ENCODE assay signal across 9 mouse cellular contexts in the genomic region with DNA sequence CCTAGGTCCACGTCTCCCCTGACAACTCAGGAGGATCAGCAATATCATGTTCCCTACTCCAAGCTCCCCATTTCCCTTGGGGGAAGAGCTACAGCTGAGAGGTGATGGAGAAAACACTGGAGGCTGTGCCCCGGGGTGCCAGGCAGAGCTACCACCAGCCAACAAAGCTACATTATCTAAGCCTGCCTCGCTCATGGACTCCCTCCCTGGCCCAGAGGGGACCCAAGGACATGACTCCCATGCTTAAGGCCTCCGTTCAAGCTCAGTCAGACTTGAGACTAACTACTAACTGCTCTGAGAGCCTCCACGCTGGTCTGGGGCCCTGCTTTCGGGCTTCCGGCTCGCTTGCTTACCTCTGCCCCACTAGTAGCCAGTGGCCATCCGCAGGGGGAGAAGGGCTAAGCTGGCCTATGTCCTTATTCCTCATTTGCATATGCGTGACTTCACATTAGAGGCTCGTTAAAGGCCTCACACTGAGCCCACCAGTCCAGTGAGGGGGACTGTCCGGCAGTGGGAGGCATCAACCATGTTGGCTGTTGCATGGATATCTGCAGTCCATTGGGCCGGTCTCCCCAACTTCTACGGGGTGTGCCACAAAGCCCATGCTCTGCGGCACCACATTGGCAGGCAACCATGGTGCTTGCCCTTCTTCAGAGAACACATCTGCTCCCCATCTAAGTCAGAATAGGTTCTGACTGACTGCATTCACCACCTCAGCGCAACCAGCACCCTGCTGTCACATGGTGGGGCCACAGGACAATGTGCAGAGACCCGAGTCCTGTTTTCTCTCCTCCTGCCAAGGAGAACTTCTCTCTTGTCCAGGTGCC. TPM values are rescaled to one million over a fixed set of nuclear protein-coding genes. Genes with fewer than 3 reads are reported as not detected.
DNase-seq lines count a peak whose midpoint lies in the region; ATAC-seq and TF ChIP-seq lines count a peak whose summit lies in the region.
"Had no signal": no experiment of that assay in that cellular context is flagged by ENCODE, and none has a peak within 500 bp of the region (broad histone marks: within the 10 kb centered on the region; RNA-seq: fewer than 3 reads in every experiment).

No protein-coding gene starts in this region.

- ATAC-seq in liver, embryonic 11.5 days (replicated peaks; ENCODE audit: low FRiP score) = no peak
- no peak for ATAC-seq in intestine, embryonic 16.5 days
- ATAC-seq in neural tube, embryonic 13.5 days (ENCODE audit: low read depth) = no peak

- no peak for TF ChIP-seq POLR2A in cerebellum, adult 2 months (IDR thresholded peaks at IDR 0.05; ENCODE audit: borderline replicate concordance, insufficient read depth, low read length)

- no peak for TF ChIP-seq CTCF in cerebellum, adult 2 months (IDR thresholded peaks at IDR 0.05; ENCODE audit: borderline replicate concordance, insufficient read depth, low read depth, low read length)

- no peaks in the 10 kb centered on the region; the same call in 1 of the 2 replicates for H3K36me3 ChIP-seq in liver, embryonic 11.5 days (ENCODE audit: control insufficient read depth, insufficient read depth, low read length)
- H3K36me3 ChIP-seq in intestine, embryonic 16.5 days (ENCODE audit: control insufficient read depth, insufficient read depth, low read length) = no peaks in the 10 kb centered on the region
- H3K36me3 ChIP-seq in neural tube, embryonic 13.5 days = 0 out of 2 replicates have a peak, but pooled peaks cover 13% of the 10 kb centered on the region

- H3K4me3 ChIP-seq in cerebellum, adult 2 months (replicated peaks; ENCODE audit: insufficient read depth, low read depth, low read length) = peak overlapping the region; percentile 26
- no peak overlapping the region for H3K4me3 ChIP-seq in liver, embryonic 11.5 days (ENCODE audit: low read depth, low read length)
- H3K4me3 ChIP-seq in intestine, embryonic 16.5 days (ENCODE audit: low read length) = no peak overlapping the region
- peak overlapping the region; percentile 100; the same call in 1 of the 2 replicates for H3K4me3 ChIP-seq in neural tube, embryonic 13.5 days

- peaks cover 51% of the 10 kb centered on the region for H3K4me1 ChIP-seq in cerebellum, adult 2 months (ENCODE audit: control insufficient read depth, insufficient read depth, low read length)
- peaks cover 29% of the 10 kb centered on the region for H3K4me1 ChIP-seq in liver, embryonic 11.5 days (replicated peaks; ENCODE audit: control insufficient read depth, insufficient read depth, low read length)
- peaks cover 49% of the 10 kb centered on the region for H3K4me1 ChIP-seq in intestine, embryonic 16.5 days (ENCODE audit: control insufficient read depth, insufficient read depth, low read length)
- H3K4me1 ChIP-seq in neural tube, embryonic 13.5 days (replicated peaks) = peaks cover 81% of the 10 kb centered on the region

- H3K9ac ChIP-seq in liver, embryonic 11.5 days (ENCODE audit: low read depth, low read length) = no peak overlapping the region
- peak overlapping the region; percentile 23; the same call in 1 of the 2 replicates for H3K9ac ChIP-seq in intestine, embryonic 16.5 days (ENCODE audit: low read depth, low read length)
- H3K9ac ChIP-seq in neural tube, embryonic 13.5 days = peak overlapping the region; percentile 55

- DNase-seq in cerebellum, adult 2 months = no peak
- no peak for DNase-seq in cerebellum, postnatal 4 days (ENCODE audit: low spot score in 2 of 2)
- DNase-seq in liver, embryonic 11.5 days (ENCODE audit: low spot score) = no peak
- no peak for DNase-seq in liver
- DNase-seq in urinary bladder, postnatal 25 days (ENCODE audit: low spot score) = no peak
- no peak for DNase-seq in urinary bladder, postnatal 36 days (ENCODE audit: low spot score in 2 of 2)
- DNase-seq: right cerebral cortex, postnatal 14 days had no signal

- H3K9me3 ChIP-seq in liver, embryonic 11.5 days (ENCODE audit: control insufficient read depth, low read length) = no peaks in the 10 kb centered on the region
- no peaks in the 10 kb centered on the region for H3K9me3 ChIP-seq in intestine, embryonic 16.5 days (ENCODE audit: control insufficient read depth, low read length)
- no peaks in the 10 kb centered on the region for H3K9me3 ChIP-seq in neural tube, embryonic 13.5 days

- 0 out of 2 replicates have a peak overlapping the region, but pooled peaks have one; percentile 5 for H3K4me2 ChIP-seq in liver, embryonic 11.5 days
- H3K4me2 ChIP-seq in intestine, embryonic 16.5 days (ENCODE audit: low read depth, low read length) = no peak overlapping the region
- H3K4me2 ChIP-seq in neural tube, embryonic 13.5 days = peak overlapping the region; percentile 99

- H3K27me3 ChIP-seq in cerebellum, adult 2 months (ENCODE audit: control insufficient read depth, insufficient read depth, low read length) = no peaks in the 10 kb centered on the region
- no peaks in the 10 kb centered on the region for H3K27me3 ChIP-seq in liver, embryonic 11.5 days (replicated peaks; ENCODE audit: control insufficient read depth, insufficient read depth, low read length)
- H3K27me3 ChIP-seq in intestine, embryonic 16.5 days (replicated peaks; ENCODE audit: control insufficient read depth, insufficient read depth, low read length) = no peaks in the 10 kb centered on the region
- no peaks in the 10 kb centered on the region for H3K27me3 ChIP-seq in neural tube, embryonic 13.5 days

- H3K27ac ChIP-seq in cerebellum, adult 2 months (ENCODE audit: insufficient read depth, low read length) = peak overlapping the region; percentile 41
- peak overlapping the region; percentile 22; the same call in 1 of the 2 replicates for H3K27ac ChIP-seq in liver, embryonic 11.5 days (ENCODE audit: low read depth, low read length)
- H3K27ac ChIP-seq in intestine, embryonic 16.5 days (ENCODE audit: low read length) = no peak overlapping the region; the same call in 1 of the 2 replicates
- H3K27ac ChIP-seq in neural tube, embryonic 13.5 days (replicated peaks) = 0 out of 2 replicates have a peak overlapping the region, but pooled peaks have one; percentile 46

- WGBS in cerebellum, adult 2 months = 19% methylated on average over 17 of the region's 17 CpGs
- 80% methylated on average over 17 of the region's 17 CpGs for WGBS in liver, embryonic 11.5 days
- WGBS in intestine, embryonic 16.5 days = 81% methylated on average over 17 of the region's 17 CpGs
- WGBS in neural tube, embryonic 13.5 days = 73% methylated on average over 17 of the region's 17 CpGs

RNA-seq across cellular contexts. Expression of gene Map7d1, which starts 3.5 kb away (rescaled TPM):
- polyA plus RNA-seq in cerebellum, adult 2 months (2012; rRNA removed) = 274 and 283 TPM in 2 replicates
- polyA plus RNA-seq in liver, embryonic 11.5 days (2014; fragmentation: Nextera tagmentation; extraction: Ambion mirVana) = 26.5 and 28.9 TPM in 2 replicates
- polyA plus RNA-seq in intestine, embryonic 16.5 days (2015; fragmentation: Nextera tagmentation; extraction: Ambion mirVana) = 13.1 and 16.7 TPM in 2 replicates
- polyA plus RNA-seq in neural tube, embryonic 13.5 days (2015; fragmentation: Nextera tagmentation; extraction: Ambion mirVana) = 90.3 and 94.4 TPM in 2 replicates

RNA-seq across cellular contexts. Expression of gene Trappc3, which starts 9.5 kb away (rescaled TPM):
- polyA plus RNA-seq in cerebellum, adult 2 months (2012; rRNA removed) = 175 TPM in 2 replicates
- 20.6 and 26.8 TPM in 2 replicates for polyA plus RNA-seq in liver, embryonic 11.5 days (2014; fragmentation: Nextera tagmentation; extraction: Ambion mirVana)
- 105 and 107 TPM in 2 replicates for polyA plus RNA-seq in intestine, embryonic 16.5 days (2015; fragmentation: Nextera tagmentation; extraction: Ambion mirVana)
- 147 and 160 TPM in 2 replicates for polyA plus RNA-seq in neural tube, embryonic 13.5 days (2015; fragmentation: Nextera tagmentation; extraction: Ambion mirVana)

RNA-seq across cellular contexts. Expression of gene Col8a2, which starts 34.0 kb away (rescaled TPM):
- 0.93 and 2.0 TPM in 2 replicates for polyA plus RNA-seq in cerebellum, adult 2 months (2012; rRNA removed)
- polyA plus RNA-seq in liver, embryonic 11.5 days (2014; fragmentation: Nextera tagmentation; extraction: Ambion mirVana) = 1.9 and 2.2 TPM in 2 replicates
- polyA plus RNA-seq in intestine, embryonic 16.5 days (2015; fragmentation: Nextera tagmentation; extraction: Ambion mirVana) = 3.5 and 4.5 TPM in 2 replicates
- 7.4 and 9.5 TPM in 2 replicates for polyA plus RNA-seq in neural tube, embryonic 13.5 days (2015; fragmentation: Nextera tagmentation; extraction: Ambion mirVana)

RNA-seq across cellular contexts. Expression of gene Thrap3, which starts 50.1 kb away (rescaled TPM):
- 122 TPM in 2 replicates for polyA plus RNA-seq in cerebellum, adult 2 months (2012; rRNA removed)
- 199 and 207 TPM in 2 replicates for polyA plus RNA-seq in liver, embryonic 11.5 days (2014; fragmentation: Nextera tagmentation; extraction: Ambion mirVana)
- 132 and 141 TPM in 2 replicates for polyA plus RNA-seq in intestine, embryonic 16.5 days (2015; fragmentation: Nextera tagmentation; extraction: Ambion mirVana)
- polyA plus RNA-seq in neural tube, embryonic 13.5 days (2015; fragmentation: Nextera tagmentation; extraction: Ambion mirVana) = 143 and 165 TPM in 2 replicates

Comparison
In these comparisons a context has a peak if more than half of its experiments do, and no peak if none do; other contexts are left out.
1. H3K4me3 ChIP-seq: peak in cerebellum, adult 2 months (single experiment) and neural tube, embryonic 13.5 days (single experiment); none in liver, embryonic 11.5 days (single experiment) and intestine, embryonic 16.5 days (single experiment).